Mouse (Mus musculus): ENCODE results near the gene Arid5a. TPM values are rescaled to one million over a fixed set of nuclear protein-coding genes. Genes with fewer than 3 reads are reported as not detected.

Gene Arid5a
- polyA plus RNA-seq, 1 experiment from 2014 or later, result 2.2 TPM

- H3K36me3 ChIP-seq (ENCODE audit: poor library complexity, severe bottlenecking), result no peaks in the 10 kb centered on the region
- H3K4me1 ChIP-seq, result no peaks in the 10 kb centered on the region
- H3K9ac ChIP-seq, result no peak overlapping the region
- no peaks in the 10 kb centered on the region for H3K9me3 ChIP-seq (replicated peaks)
- no peak overlapping the region for H3K27ac ChIP-seq
- H3K4me2 ChIP-seq, result no peak overlapping the region
- no peak for ATAC-seq
- H3K27me3 ChIP-seq, result peaks cover 19% of the 10 kb centered on the region
- WGBS, result 70% methylated on average over 5 of the region's 5 CpGs
- no peak overlapping the region for H3K4me3 ChIP-seq
Observed at GRCm38 (mm10) chr1:36272546-36272945, 35.0 kb upstream of the Arid5a start.

DNA sequence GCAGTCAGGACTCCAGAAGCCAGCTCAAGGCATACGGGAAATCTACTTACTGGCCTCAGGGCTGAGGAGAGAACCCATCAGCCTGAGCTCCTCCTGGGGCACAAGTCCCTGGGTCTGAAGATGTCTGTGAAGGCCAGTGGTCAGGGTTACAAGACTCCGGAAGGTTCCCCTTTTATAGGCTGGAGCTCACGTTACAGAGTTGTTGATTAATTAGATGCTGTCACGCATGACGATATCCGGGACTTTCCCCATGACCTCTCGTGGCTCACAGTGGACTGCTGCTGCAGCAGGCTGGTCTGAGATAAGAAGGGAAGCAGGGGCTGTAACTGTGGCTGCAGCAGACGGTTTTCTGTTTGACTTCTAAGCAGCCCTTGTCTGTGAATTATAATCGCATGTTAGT lies 34.2 kb upstream of the Arid5a start:
- Histone ChIP-seq H3K27me3 (peaks cover 19% of the 10 kb centered on the region), H3K4me2 (no peak overlapping the region), H3K27ac (no peak overlapping the region), H3K4me3 (no peak overlapping the region), H3K9me3 (replicated peaks) (no peaks in the 10 kb centered on the region), H3K4me1 (no peaks in the 10 kb centered on the region), H3K9ac (no peak overlapping the region), H3K36me3 (ENCODE audit: poor library complexity, severe bottlenecking) (no peaks in the 10 kb centered on the region)
- ATAC-seq, result no peak
- 63% methylated on average over 9 of the region's 9 CpGs for WGBS

GRCm38 (mm10) chr1:36274455-36274854 lies 33.1 kb upstream of the Arid5a start, which contains the start of gene Neurl3:
TSS of gene Neurl3 (minus strand) at chr1:36274679.
- Histone ChIP-seq H3K27ac (no peak within 1 kb of the TSS), H3K4me3 (no peak within 1 kb of the TSS), H3K27me3 (peaks cover 10% of the 10 kb centered on the region), H3K4me1 (no peaks in the 10 kb centered on the region), H3K9me3 (replicated peaks) (no peaks in the 10 kb centered on the region), H3K9ac (no peak within 1 kb of the TSS), H3K4me2 (no peak within 1 kb of the TSS), H3K36me3 (ENCODE audit: poor library complexity, severe bottlenecking) (no peaks in the 10 kb centered on the region)
- no peak for ATAC-seq
- 97% methylated on average over 5 of the region's 5 CpGs for WGBS

DNA sequence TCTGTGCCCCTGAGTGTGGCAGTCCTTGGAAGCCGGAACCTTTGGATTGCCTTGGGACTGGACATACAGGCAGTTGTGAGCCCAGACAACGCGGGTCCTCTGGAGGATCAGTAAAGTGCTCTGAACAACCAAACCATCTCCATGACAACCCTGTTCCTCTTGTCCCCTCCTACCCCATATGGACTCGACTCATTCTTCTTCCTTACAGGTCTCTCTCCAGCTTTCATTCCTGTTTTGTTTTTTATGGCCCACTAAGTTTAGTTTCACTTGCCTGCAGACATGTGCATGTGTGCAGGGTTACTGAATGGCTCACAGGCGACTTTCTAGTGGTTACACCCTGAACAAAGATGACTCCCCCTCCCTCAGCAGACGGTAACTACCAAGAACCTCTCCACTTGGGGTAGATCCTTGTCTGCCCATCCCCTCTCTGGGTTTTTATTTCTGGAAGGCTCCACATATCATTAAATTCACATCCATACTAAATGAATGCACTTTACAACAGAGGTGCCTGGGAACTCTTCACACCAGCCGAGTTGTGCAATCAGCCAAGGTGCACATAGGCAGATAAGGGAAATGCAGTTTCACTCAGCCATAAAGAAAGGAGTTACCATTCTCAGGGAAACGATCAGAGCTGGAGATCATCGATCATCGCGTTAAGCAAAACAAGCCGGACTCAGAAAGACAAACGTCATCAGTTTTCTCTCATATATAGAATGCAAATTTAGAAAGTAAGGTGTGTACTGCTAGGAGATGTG lies 31.7 kb upstream of the Arid5a start:
- 78% methylated on average over 13 of the region's 13 CpGs for WGBS
- no peak for ATAC-seq
- H3K4me2 ChIP-seq, result no peak overlapping the region

GRCm38 (mm10) chr1:36277267-36278060 lies 30.1 kb upstream of the Arid5a start:
- WGBS, result 23% methylated on average over 7 of the region's 7 CpGs
- Histone ChIP-seq H3K4me3 (no peak overlapping the region), H3K4me1 (no peaks in the 10 kb centered on the region), H3K27me3 (no peaks in the 10 kb centered on the region), H3K9me3 (replicated peaks) (no peaks in the 10 kb centered on the region), H3K36me3 (ENCODE audit: poor library complexity, severe bottlenecking) (no peaks in the 10 kb centered on the region), H3K27ac (no peak overlapping the region), H3K4me2 (no peak overlapping the region), H3K9ac (no peak overlapping the region)
- ATAC-seq, result peak; percentile 33; the same call in 1 of the 2 replicates

More for the DNA sequence above, 31.7 kb upstream of the Arid5a start:
- H3K27ac ChIP-seq, result no peak overlapping the region
- no peaks in the 10 kb centered on the region for H3K27me3 ChIP-seq
- no peaks in the 10 kb centered on the region for H3K9me3 ChIP-seq (replicated peaks)
- no peak overlapping the region for H3K9ac ChIP-seq
- H3K36me3 ChIP-seq (ENCODE audit: poor library complexity, severe bottlenecking), result no peaks in the 10 kb centered on the region
- no peaks in the 10 kb centered on the region for H3K4me1 ChIP-seq
- no peak overlapping the region for H3K4me3 ChIP-seq

DNA sequence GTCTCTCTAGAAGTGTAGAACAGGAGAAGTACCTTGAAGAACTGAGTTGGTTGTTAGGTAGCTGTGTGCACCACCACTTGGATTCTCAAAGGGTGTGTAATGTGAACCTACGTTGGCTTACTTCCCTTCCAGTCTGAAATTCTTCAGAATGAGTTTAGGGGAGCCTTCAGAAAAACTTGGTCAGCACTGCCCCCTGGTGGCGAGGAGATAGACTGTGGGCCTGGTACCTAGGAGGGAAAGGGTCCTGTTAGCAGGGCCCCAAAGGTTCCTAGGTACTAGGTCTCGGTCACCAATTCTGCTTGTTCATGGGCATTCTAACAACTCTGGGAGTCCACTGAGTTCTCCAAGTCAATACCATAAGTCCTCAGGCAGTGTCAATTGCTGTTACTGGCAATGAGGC lies 28.3 kb upstream of the Arid5a start:
- Histone ChIP-seq H3K4me2 (no peak overlapping the region), H3K27me3 (no peaks in the 10 kb centered on the region), H3K9ac (no peak overlapping the region), H3K4me1 (no peaks in the 10 kb centered on the region), H3K27ac (no peak overlapping the region), H3K9me3 (replicated peaks) (no peaks in the 10 kb centered on the region), H3K36me3 (ENCODE audit: poor library complexity, severe bottlenecking) (no peaks in the 10 kb centered on the region), H3K4me3 (no peak overlapping the region)
- no peak for ATAC-seq
- WGBS, result 22% methylated on average over 3 of the region's 3 CpGs

GRCm38 (mm10) chr1:36280938-36281337 lies 26.6 kb upstream of the Arid5a start:
- Histone ChIP-seq H3K27me3 (no peaks in the 10 kb centered on the region), H3K4me3 (no peak overlapping the region), H3K4me2 (no peak overlapping the region), H3K9ac (no peak overlapping the region), H3K36me3 (ENCODE audit: poor library complexity, severe bottlenecking) (no peaks in the 10 kb centered on the region), H3K4me1 (no peaks in the 10 kb centered on the region), H3K27ac (no peak overlapping the region), H3K9me3 (replicated peaks) (no peaks in the 10 kb centered on the region)
- ATAC-seq, result no peak
- 85% methylated on average over 3 of the region's 3 CpGs for WGBS

GRCm38 (mm10) chr1:36281849-36282248 lies 25.7 kb upstream of the Arid5a start:
- H3K9me3 ChIP-seq (replicated peaks), result no peaks in the 10 kb centered on the region
- 88% methylated on average over 6 of the region's 6 CpGs for whole genome bisulfite sequencing
- H3K27me3 ChIP-seq, result no peaks in the 10 kb centered on the region
- no peak overlapping the region for H3K27ac ChIP-seq
- H3K36me3 ChIP-seq (ENCODE audit: poor library complexity, severe bottlenecking), result no peaks in the 10 kb centered on the region
- no peak overlapping the region for H3K4me3 ChIP-seq
- no peak for ATAC-seq
- no peaks in the 10 kb centered on the region for H3K4me1 ChIP-seq
- no peak overlapping the region for H3K4me2 ChIP-seq
- H3K9ac ChIP-seq, result no peak overlapping the region

GRCm38 (mm10) chr1:36293470-36293869 lies 14.1 kb upstream of the Arid5a start:
- no peak for ATAC-seq
- WGBS, result 90% methylated on average over 8 of the region's 8 CpGs
- H3K9me3 ChIP-seq (replicated peaks), result no peaks in the 10 kb centered on the region

DNA sequence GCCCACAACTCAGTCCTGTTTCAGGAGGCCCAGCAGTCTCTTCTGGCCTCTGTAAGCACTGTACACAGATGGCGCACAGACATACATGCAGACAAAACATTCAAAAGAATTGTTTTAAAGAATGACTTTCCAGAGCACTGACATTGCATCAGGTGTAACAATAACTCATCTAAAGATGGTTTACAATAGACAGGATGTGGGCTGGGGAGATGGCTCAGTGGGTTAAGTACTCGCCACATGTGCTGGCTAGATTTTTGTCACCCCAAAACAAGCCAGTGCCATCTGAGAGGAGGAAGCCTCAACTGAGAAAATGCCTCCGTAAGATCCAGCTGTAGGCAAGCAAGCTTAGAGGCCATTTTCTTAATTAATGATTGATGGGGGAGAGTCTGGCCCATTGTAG lies 13.1 kb upstream of the Arid5a start:
- Histone ChIP-seq H3K9me3 (replicated peaks) (no peaks in the 10 kb centered on the region), H3K4me2 (no peak overlapping the region), H3K36me3 (ENCODE audit: poor library complexity, severe bottlenecking) (no peaks in the 10 kb centered on the region), H3K27ac (no peak overlapping the region), H3K9ac (no peak overlapping the region), H3K27me3 (peaks cover 13% of the 10 kb centered on the region; the same call in 1 of the 2 replicates), H3K4me1 (no peaks in the 10 kb centered on the region), H3K4me3 (no peak overlapping the region)
- no peak for ATAC-seq
- WGBS, result 82% methylated on average over 3 of the region's 3 CpGs

More at GRCm38 (mm10) chr1:36293470-36293869, 14.1 kb upstream of the Arid5a start:
- H3K9ac ChIP-seq, result no peak overlapping the region
- no peak overlapping the region for H3K4me2 ChIP-seq
- no peaks in the 10 kb centered on the region for H3K4me1 ChIP-seq
- H3K27me3 ChIP-seq, result peaks cover 6% of the 10 kb centered on the region; the same call in 1 of the 2 replicates
- no peaks in the 10 kb centered on the region for H3K36me3 ChIP-seq (ENCODE audit: poor library complexity, severe bottlenecking)
- no peak overlapping the region for H3K4me3 ChIP-seq
- H3K27ac ChIP-seq, result no peak overlapping the region

DNA sequence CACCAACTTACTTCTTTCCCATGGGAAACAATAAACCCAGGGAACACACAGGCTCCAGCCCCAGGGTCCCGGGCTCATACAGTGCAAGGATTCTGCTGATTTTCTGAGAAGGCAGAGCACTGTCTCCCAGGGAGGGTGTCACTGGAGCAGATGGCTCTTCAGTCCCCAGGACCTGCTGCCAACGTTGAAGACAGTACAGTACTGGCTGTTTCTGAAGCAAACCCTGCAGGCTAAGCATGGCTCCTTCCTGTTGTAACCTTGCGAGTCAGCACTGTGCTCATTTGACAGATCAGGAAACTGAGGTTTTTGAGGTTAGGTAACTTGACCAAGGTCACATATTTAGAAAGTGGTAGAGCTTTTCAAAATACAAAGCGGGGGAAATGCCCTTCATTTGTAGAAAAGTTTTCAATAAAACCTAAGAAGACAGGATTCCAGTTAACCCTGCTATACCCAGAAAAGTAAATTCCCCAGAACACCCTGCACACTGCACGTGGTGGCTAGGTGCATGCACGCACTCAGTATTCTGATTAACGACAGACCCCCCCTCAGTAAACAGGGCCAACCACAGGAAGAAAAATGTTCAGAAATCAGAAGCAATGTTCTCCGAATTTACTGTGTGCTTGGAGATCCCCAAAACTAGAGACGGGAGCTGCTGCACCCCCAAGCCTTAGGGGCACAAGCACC lies 10.9 kb upstream of the Arid5a start:
- Histone ChIP-seq H3K4me1 (no peaks in the 10 kb centered on the region), H3K4me2 (no peak overlapping the region)
- WGBS, result 76% methylated on average over 9 of the region's 9 CpGs

DNA sequence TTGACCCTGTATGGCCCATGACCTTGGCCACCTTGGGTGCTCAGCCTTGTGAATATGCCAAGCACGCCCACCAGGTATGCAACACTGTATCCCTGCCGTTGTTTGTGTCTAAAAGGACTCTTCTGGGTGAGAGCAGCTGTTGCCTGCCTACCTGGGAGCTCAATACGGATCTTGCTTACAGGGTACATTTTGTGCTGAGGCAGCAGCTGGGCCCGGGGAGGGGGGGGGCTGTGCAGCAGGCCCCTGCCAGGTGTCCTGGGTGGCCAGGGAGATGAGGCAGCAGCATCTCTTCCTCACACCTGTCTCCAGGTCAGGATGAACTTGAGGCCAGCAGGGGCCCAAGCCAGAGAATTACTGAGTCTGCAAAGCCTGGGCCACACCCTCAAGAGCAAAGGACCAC lies 9.4 kb upstream of the Arid5a start:
- ATAC-seq, result no peak
- H3K9ac ChIP-seq, result no peak overlapping the region
- H3K4me1 ChIP-seq, result peaks cover 2% of the 10 kb centered on the region; the same call in 1 of the 2 replicates
- peaks cover 25% of the 10 kb centered on the region for H3K27me3 ChIP-seq
- WGBS, result 80% methylated on average over 4 of the region's 4 CpGs
- H3K4me2 ChIP-seq, result no peak overlapping the region
- H3K36me3 ChIP-seq (ENCODE audit: poor library complexity, severe bottlenecking), result no peaks in the 10 kb centered on the region
- no peak overlapping the region for H3K4me3 ChIP-seq
- H3K9me3 ChIP-seq (replicated peaks), result no peaks in the 10 kb centered on the region
- H3K27ac ChIP-seq, result no peak overlapping the region

More for the DNA sequence above, 10.9 kb upstream of the Arid5a start:
- Histone ChIP-seq H3K27me3 (peaks cover 17% of the 10 kb centered on the region), H3K4me3 (no peak overlapping the region), H3K9ac (no peak overlapping the region), H3K9me3 (replicated peaks) (no peaks in the 10 kb centered on the region), H3K36me3 (ENCODE audit: poor library complexity, severe bottlenecking) (no peaks in the 10 kb centered on the region), H3K27ac (no peak overlapping the region)
- peak; percentile 43; the same call in 1 of the 2 replicates for ATAC-seq

Data from forebrain, embryonic 13.5 days (tissue).